Mouse (Mus musculus) activated CD4-positive, CD25-positive, alpha-beta regulatory T cell (primary cell): ENCODE measurements around the gene Krt6b. TPM values are rescaled to one million over a fixed set of nuclear protein-coding genes. Genes with fewer than 3 reads are reported as not detected.

Source experiments
- polyA plus RNA-seq, 2 experiments: library from polyadenylated mRNA; unstranded; fragments of 100-300 nt; shearing (Covaris generic); gene quantifications; one replicate each; pipeline ENCODE4 v1.2.1; 2017

Gene Krt6b
- under 1 TPM in 1 of 2 experiments, not detected in 1; 0.38 TPM for polyA plus RNA-seq

GRCm38 (mm10) chr15:101680187-101680586, at the start of gene Krt6b:
Krt6b (minus strand) TSS chr15:101680287.

GRCm38 (mm10) chr15:101712720-101713119, 32.6 kb upstream of the Krt6b start, which contains the start of gene Krt5:
Krt5 (minus strand) TSS chr15:101712898.

GRCm38 (mm10) chr15:101694207-101694606, 14.1 kb upstream of the Krt6b start, which contains the start of gene Krt6a:
Krt6a (minus strand) TSS chr15:101694307.

GRCm38 (mm10) chr15:101647280-101647679, 32.8 kb downstream of the Krt6b start, which contains the start of gene Gm5478:
Gm5478 (minus strand) TSS chr15:101647380.

GRCm38 (mm10) chr15:101627884-101628283, 52.2 kb downstream of the Krt6b start, which contains the start of gene Gm5414:
Gm5414 (minus strand) TSS chr15:101628188.

Other genes with a start within 250 kb of the Krt6b start
- under 1 TPM in 1 of 2 experiments, not detected in 1; 0.38 TPM for gene Krt87, start 241.5 kb downstream of the Krt6b start, polyA plus RNA-seq
- not detected for gene Krt88, start 232.5 kb downstream of the Krt6b start, polyA plus RNA-seq
- gene Krt81, start 216.5 kb downstream of the Krt6b start, polyA plus RNA-seq, result under 1 TPM in 1 of 2 experiments, not detected in 1; 0.10 TPM
- gene Krt86, start 206.8 kb downstream of the Krt6b start, polyA plus RNA-seq, result not detected
- 1 to 10 TPM in 1 of 2 experiments, under 1 TPM in 1; 0.32 to 2.3 TPM for gene Krt83, start 188.8 kb downstream of the Krt6b start, polyA plus RNA-seq
- not detected for gene Gm49425, start 163.0 kb downstream of the Krt6b start, polyA plus RNA-seq
- gene Krt84, start 147.5 kb downstream of the Krt6b start, polyA plus RNA-seq, result under 1 TPM in 1 of 2 experiments, not detected in 1; 0.15 TPM
- gene Krt82, start 129.6 kb downstream of the Krt6b start, polyA plus RNA-seq, result under 1 TPM in 1 of 2 experiments, not detected in 1; 0.09 TPM
- under 1 TPM in 1 of 2 experiments, not detected in 1; 0.06 TPM for gene Krt90, start 117.3 kb downstream of the Krt6b start, polyA plus RNA-seq
- under 1 TPM in 1 of 2 experiments, not detected in 1; 0.14 TPM for gene Krt75, start 106.4 kb downstream of the Krt6b start, polyA plus RNA-seq
- not detected for gene Gm5414, start 52.1 kb downstream of the Krt6b start, polyA plus RNA-seq
- not detected for gene Gm5478, start 32.9 kb downstream of the Krt6b start, polyA plus RNA-seq
- not detected for gene Krt6a, start 14.0 kb upstream of the Krt6b start, polyA plus RNA-seq
- gene Krt5, start 32.6 kb upstream of the Krt6b start, polyA plus RNA-seq, result not detected
- not detected for gene Krt71, start 62.8 kb upstream of the Krt6b start, polyA plus RNA-seq
- under 1 TPM in 1 of 2 experiments, not detected in 1; 0.23 TPM for gene Krt72, start 106.2 kb upstream of the Krt6b start, polyA plus RNA-seq
- under 1 TPM in 1 of 2 experiments, not detected in 1; 0.07 TPM for gene Krt73, start 122.1 kb upstream of the Krt6b start, polyA plus RNA-seq
- not detected for gene Krt2, start 137.9 kb upstream of the Krt6b start, polyA plus RNA-seq
- gene Krt1, start 170.5 kb upstream of the Krt6b start, polyA plus RNA-seq, result under 1 TPM in 1 of 2 experiments, not detected in 1; 0.17 TPM
- gene Krt77, start 189.4 kb upstream of the Krt6b start, polyA plus RNA-seq, result not detected
- under 1 TPM in 1 of 2 experiments, not detected in 1; 0.10 TPM for gene Krt76, start 212.6 kb upstream of the Krt6b start, polyA plus RNA-seq
- under 1 TPM in 1 of 2 experiments, not detected in 1; 0.27 TPM for gene Krt4, start 244.4 kb upstream of the Krt6b start, polyA plus RNA-seq